Mouse (Mus musculus): ENCODE data around the gene Epb41l3. TPM values are rescaled to one million over a fixed set of nuclear protein-coding genes. Genes with fewer than 3 reads are reported as not detected.

The Epb41l3 gene
- polyA plus RNA-seq, 1 experiment from 2014 or later: 75.0 TPM

DNA sequence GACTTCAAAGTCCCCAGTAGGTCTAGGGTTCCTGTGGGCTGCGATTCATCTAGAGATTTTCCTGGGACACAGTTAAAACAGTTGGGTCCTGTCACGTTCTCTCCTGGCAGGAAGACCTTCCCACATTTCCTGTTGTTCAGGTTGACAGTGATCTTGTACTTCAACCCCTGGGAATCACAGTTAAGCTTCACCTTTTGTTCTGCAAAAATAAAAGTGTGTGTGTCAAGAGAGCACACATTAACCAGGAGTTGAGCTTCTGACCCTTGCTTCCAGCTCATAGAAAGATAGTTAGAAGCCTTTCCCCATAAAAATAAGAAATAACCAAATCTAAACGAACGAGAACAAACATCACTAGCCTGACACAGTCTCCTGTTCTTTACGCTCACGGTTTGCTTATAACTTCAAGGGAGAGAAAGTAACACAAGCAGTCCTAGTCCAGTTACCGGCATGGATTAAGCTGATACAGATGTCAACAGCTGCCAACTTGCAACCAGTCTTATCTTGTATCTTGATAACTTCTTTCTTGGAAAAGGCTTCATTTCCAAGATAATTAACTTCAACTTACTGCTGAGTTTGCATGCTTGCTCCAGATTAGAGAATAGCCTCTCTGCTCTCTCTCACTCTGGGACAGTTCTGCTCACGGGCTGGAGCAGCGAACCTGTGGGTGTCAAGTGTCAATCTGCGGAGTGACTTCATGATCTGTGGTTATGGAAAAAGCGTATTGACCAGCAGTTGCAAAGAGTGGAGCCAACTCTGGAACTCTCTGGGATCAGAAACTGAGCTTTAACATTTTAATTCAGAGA is 7.3 kb upstream of the Epb41l3 start:
- Histone ChIP-seq H3K27ac (ENCODE audit: low read length) (no peak overlapping the region), H3K27me3 (ENCODE audit: control insufficient read depth, insufficient read depth, low read length) (no peaks in the 10 kb centered on the region), H3K36me3 (ENCODE audit: control insufficient read depth, insufficient read depth, low read length) (no peaks in the 10 kb centered on the region), H3K4me1 (ENCODE audit: control insufficient read depth, insufficient read depth, low read length) (no peaks in the 10 kb centered on the region), H3K9me3 (ENCODE audit: control insufficient read depth, low read depth, low read length) (no peaks in the 10 kb centered on the region), H3K4me3 (ENCODE audit: low read depth, low read length) (no peak overlapping the region), H3K9ac (replicated peaks; ENCODE audit: low read depth, low read length) (no peak overlapping the region), H3K4me2 (replicated peaks; ENCODE audit: low read depth, low read length) (no peak overlapping the region)
- WGBS: 40% methylated on average over 11 of the region's 11 CpGs
- no peak for ATAC-seq (ENCODE audit: insufficient number of reproducible peaks, insufficient read depth, low FRiP score, low read depth)

DNA sequence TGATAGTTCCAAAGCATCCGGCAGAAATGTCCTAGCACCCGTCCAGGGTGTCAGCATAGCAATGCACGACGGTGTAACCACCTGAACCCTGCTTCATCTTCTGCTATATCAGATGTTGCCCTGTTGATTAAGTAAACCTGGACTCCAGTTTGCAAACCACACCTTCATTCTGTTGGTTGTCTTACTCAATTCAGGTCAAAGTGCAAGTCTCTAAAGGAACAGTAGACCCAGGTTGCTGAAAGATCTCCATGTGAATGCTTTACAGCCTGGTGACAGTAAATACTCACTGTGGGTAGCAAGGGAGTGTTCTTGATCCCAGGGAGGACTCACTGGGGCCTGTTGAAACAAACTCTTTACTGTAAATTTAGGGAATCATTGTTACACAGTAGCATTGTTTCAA is 1.4 kb upstream of the Epb41l3 start:
- H3K27ac ChIP-seq (ENCODE audit: low read length): no peak overlapping the region
- ATAC-seq (ENCODE audit: insufficient number of reproducible peaks, insufficient read depth, low FRiP score, low read depth): no peak
- peaks cover 8% of the 10 kb centered on the region; the same call in 1 of the 2 replicates for H3K27me3 ChIP-seq (ENCODE audit: control insufficient read depth, insufficient read depth, low read length)

DNA sequence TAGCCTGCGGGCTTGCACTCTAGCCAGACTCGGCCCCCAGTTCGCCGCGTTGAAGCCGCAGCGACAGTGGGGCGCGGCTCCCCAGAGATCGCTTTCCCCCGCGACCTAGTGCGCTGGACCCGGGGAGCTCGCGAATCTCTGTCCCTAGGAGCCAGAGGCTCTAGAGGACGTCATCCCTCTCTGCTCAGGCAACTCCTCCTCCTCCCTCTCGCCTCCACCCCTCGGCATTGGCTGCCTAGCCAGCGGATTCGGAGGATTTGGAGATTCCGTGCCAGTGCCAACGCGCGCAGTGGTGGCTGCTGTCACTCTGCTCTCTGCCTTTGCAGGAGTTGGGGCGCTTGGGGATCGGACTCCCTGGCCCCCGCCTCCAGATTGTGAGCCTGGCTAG is 749 bp downstream of the Epb41l3 start:
- H3K9me3 ChIP-seq (ENCODE audit: control insufficient read depth, low read depth, low read length): no peaks in the 10 kb centered on the region
- ATAC-seq (ENCODE audit: insufficient number of reproducible peaks, insufficient read depth, low FRiP score, low read depth): peak; percentile 69; the same call in 1 of the 2 replicates
- WGBS: 0% methylated on average over 28 of the region's 28 CpGs
- peaks cover 8% of the 10 kb centered on the region; the same call in 1 of the 2 replicates for H3K27me3 ChIP-seq (ENCODE audit: control insufficient read depth, insufficient read depth, low read length)
- no peaks in the 10 kb centered on the region for H3K36me3 ChIP-seq (ENCODE audit: control insufficient read depth, insufficient read depth, low read length)
- peak overlapping the region; percentile 53 for H3K4me3 ChIP-seq (ENCODE audit: low read depth, low read length)
- no peak overlapping the region; the same call in 1 of the 2 replicates for H3K9ac ChIP-seq (replicated peaks; ENCODE audit: low read depth, low read length)
- H3K4me1 ChIP-seq (ENCODE audit: control insufficient read depth, insufficient read depth, low read length): peaks cover 12% of the 10 kb centered on the region; the same call in 1 of the 2 replicates
- H3K4me2 ChIP-seq (replicated peaks; ENCODE audit: low read depth, low read length): peak overlapping the region; percentile 99
- no peak overlapping the region for H3K27ac ChIP-seq (ENCODE audit: low read length)

More for the DNA sequence above, 1.4 kb upstream of the Epb41l3 start:
- peaks cover 12% of the 10 kb centered on the region; the same call in 1 of the 2 replicates for H3K4me1 ChIP-seq (ENCODE audit: control insufficient read depth, insufficient read depth, low read length)
- H3K9me3 ChIP-seq (ENCODE audit: control insufficient read depth, low read depth, low read length): no peaks in the 10 kb centered on the region
- no peaks in the 10 kb centered on the region for H3K36me3 ChIP-seq (ENCODE audit: control insufficient read depth, insufficient read depth, low read length)
- H3K4me3 ChIP-seq (ENCODE audit: low read depth, low read length): no peak overlapping the region
- 80% methylated on average over 4 of the region's 4 CpGs for WGBS
- H3K9ac ChIP-seq (replicated peaks; ENCODE audit: low read depth, low read length): no peak overlapping the region
- no peak overlapping the region for H3K4me2 ChIP-seq (replicated peaks; ENCODE audit: low read depth, low read length)

DNA sequence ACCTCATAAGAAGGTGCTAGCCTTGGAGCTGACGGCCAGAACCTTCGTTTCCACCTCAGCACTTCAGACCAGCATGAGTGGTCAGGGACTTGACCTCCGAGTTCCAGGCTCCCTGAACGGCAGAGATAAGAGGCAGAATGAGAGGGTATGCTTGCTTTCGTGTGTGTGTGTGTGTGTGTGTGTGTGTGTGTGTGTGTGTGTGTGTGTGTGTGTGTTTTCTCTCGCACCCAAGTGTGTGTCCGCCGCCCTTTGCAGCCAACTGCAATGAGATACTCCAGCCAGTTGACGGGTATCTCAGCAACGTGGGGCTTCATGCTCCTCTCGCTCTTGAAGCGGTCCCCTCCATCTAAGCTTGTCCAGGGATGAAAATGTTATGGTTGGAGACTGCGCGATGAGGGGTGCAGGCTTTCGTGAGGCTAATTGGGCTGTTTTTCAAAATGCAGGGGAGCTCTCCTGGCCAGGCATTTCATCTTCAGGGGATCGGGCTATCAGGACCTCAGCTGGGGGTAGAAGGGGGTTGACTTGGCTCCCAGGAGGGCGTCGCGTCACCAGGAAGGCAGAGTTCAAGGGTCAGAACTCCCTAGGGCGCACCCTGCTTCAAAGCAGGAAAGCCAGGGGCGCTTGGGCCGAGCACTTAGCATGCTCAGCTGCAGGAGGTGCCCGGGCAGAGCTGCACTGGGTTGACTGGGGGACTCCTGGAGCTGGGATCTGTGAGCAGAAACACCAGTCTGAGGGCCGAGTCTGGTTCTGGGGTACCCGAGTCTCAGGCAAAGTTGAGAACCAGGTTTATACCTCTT is 1.5 kb downstream of the Epb41l3 start:
- no peaks in the 10 kb centered on the region for H3K36me3 ChIP-seq (ENCODE audit: control insufficient read depth, insufficient read depth, low read length)
- H3K27me3 ChIP-seq (ENCODE audit: control insufficient read depth, insufficient read depth, low read length): peaks cover 8% of the 10 kb centered on the region; the same call in 1 of the 2 replicates
- no peak overlapping the region for H3K27ac ChIP-seq (ENCODE audit: low read length)
- H3K9me3 ChIP-seq (ENCODE audit: control insufficient read depth, low read depth, low read length): no peaks in the 10 kb centered on the region
- H3K4me1 ChIP-seq (ENCODE audit: control insufficient read depth, insufficient read depth, low read length): peaks cover 12% of the 10 kb centered on the region; the same call in 1 of the 2 replicates
- H3K4me3 ChIP-seq (ENCODE audit: low read depth, low read length): peak overlapping the region; percentile 53
- WGBS: 3% methylated on average over 22 of the region's 25 CpGs
- H3K9ac ChIP-seq (replicated peaks; ENCODE audit: low read depth, low read length): no peak overlapping the region; the same call in 1 of the 2 replicates
- peak overlapping the region; percentile 99 for H3K4me2 ChIP-seq (replicated peaks; ENCODE audit: low read depth, low read length)
- ATAC-seq (ENCODE audit: insufficient number of reproducible peaks, insufficient read depth, low FRiP score, low read depth): no peak

DNA sequence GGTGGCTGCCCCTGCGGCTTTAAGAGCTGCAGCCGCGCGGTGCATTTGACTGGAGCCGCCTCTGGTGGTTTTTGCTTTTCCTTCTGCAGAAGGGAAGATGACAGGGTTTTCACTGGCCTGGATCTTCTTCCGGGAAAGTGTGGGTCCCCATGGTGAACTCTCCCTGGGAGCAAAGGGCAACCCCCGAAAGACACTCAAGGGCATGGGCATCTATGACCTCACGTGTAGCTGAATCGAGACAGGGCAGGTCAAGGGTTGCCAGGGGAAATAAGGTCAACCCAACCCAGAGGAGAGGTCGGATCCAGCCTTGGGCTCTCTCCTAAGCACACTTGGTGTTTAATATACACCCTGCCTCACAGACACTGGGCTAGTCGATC is 2.0 kb downstream of the Epb41l3 start:
- H3K27ac ChIP-seq (ENCODE audit: low read length): no peak overlapping the region
- H3K9me3 ChIP-seq (ENCODE audit: control insufficient read depth, low read depth, low read length): no peaks in the 10 kb centered on the region
- peaks cover 12% of the 10 kb centered on the region; the same call in 1 of the 2 replicates for H3K4me1 ChIP-seq (ENCODE audit: control insufficient read depth, insufficient read depth, low read length)
- ATAC-seq (ENCODE audit: insufficient number of reproducible peaks, insufficient read depth, low FRiP score, low read depth): no peak
- H3K27me3 ChIP-seq (ENCODE audit: control insufficient read depth, insufficient read depth, low read length): peaks cover 8% of the 10 kb centered on the region; the same call in 1 of the 2 replicates
- 17% methylated on average over 11 of the region's 11 CpGs for WGBS
- peak overlapping the region; percentile 20; the same call in 1 of the 2 replicates for H3K4me3 ChIP-seq (ENCODE audit: low read depth, low read length)
- peak overlapping the region; percentile 99; the same call in 1 of the 2 replicates for H3K4me2 ChIP-seq (replicated peaks; ENCODE audit: low read depth, low read length)
- H3K9ac ChIP-seq (replicated peaks; ENCODE audit: low read depth, low read length): no peak overlapping the region
- H3K36me3 ChIP-seq (ENCODE audit: control insufficient read depth, insufficient read depth, low read length): no peaks in the 10 kb centered on the region

DNA sequence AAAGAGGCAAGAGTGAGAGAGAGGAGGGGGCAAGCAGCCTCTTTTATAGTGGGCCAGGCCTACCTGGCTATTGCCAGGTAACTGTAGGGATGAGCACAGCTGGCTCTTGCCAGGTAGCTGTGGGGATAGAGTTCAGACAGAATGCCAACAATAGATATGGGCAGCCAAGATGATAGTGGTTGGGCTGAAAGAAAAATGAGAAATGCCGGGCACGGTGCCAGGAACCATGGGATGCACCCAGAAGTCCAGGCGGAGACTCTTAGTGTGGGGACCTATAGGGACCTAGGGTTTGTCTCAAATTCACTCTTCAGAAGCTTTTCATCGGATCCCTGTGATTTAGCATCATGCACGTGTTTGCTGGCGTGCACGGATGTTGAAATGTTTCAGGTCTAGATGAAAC is 6.8 kb downstream of the Epb41l3 start:
- H3K9ac ChIP-seq (replicated peaks; ENCODE audit: low read depth, low read length): no peak overlapping the region
- 82% methylated on average over 7 of the region's 7 CpGs for WGBS
- no peak overlapping the region for H3K27ac ChIP-seq (ENCODE audit: low read length)
- no peak for ATAC-seq (ENCODE audit: insufficient number of reproducible peaks, insufficient read depth, low FRiP score, low read depth)
- H3K9me3 ChIP-seq (ENCODE audit: control insufficient read depth, low read depth, low read length): no peaks in the 10 kb centered on the region
- no peaks in the 10 kb centered on the region for H3K36me3 ChIP-seq (ENCODE audit: control insufficient read depth, insufficient read depth, low read length)
- H3K4me1 ChIP-seq (ENCODE audit: control insufficient read depth, insufficient read depth, low read length): peaks cover 2% of the 10 kb centered on the region; the same call in 1 of the 2 replicates
- H3K4me3 ChIP-seq (ENCODE audit: low read depth, low read length): no peak overlapping the region
- peaks cover 4% of the 10 kb centered on the region; the same call in 1 of the 2 replicates for H3K27me3 ChIP-seq (ENCODE audit: control insufficient read depth, insufficient read depth, low read length)
- H3K4me2 ChIP-seq (replicated peaks; ENCODE audit: low read depth, low read length): no peak overlapping the region

DNA sequence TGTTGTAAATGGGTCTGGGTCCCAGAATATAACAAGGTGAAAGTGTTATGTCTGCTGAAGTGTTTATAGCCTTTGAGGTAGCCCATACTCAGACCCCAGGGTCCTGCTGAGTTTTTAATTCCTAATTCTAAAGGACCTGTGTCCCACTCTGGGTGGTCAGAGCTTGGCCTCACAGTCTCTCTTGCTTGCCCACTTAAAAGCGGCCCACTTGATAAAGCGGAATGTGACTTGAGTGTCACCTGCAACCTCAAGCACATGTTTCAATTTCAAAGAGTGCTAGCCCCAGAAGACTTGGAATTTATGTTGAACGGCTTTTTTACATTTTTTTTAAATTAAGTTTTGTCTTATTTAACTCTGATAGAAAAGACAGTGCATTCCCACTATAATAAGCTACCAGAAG is 16.1 kb downstream of the Epb41l3 start:
- ATAC-seq (ENCODE audit: insufficient number of reproducible peaks, insufficient read depth, low FRiP score, low read depth): no peak
- Histone ChIP-seq H3K27me3 (ENCODE audit: control insufficient read depth, insufficient read depth, low read length) (no peaks in the 10 kb centered on the region), H3K36me3 (ENCODE audit: control insufficient read depth, insufficient read depth, low read length) (no peaks in the 10 kb centered on the region), H3K9me3 (ENCODE audit: control insufficient read depth, low read depth, low read length) (no peaks in the 10 kb centered on the region), H3K4me3 (ENCODE audit: low read depth, low read length) (no peak overlapping the region), H3K27ac (ENCODE audit: low read length) (no peak overlapping the region), H3K4me1 (ENCODE audit: control insufficient read depth, insufficient read depth, low read length) (no peaks in the 10 kb centered on the region), H3K9ac (replicated peaks; ENCODE audit: low read depth, low read length) (no peak overlapping the region), H3K4me2 (replicated peaks; ENCODE audit: low read depth, low read length) (no peak overlapping the region)
- 85% methylated on average over 3 of the region's 3 CpGs for WGBS

DNA sequence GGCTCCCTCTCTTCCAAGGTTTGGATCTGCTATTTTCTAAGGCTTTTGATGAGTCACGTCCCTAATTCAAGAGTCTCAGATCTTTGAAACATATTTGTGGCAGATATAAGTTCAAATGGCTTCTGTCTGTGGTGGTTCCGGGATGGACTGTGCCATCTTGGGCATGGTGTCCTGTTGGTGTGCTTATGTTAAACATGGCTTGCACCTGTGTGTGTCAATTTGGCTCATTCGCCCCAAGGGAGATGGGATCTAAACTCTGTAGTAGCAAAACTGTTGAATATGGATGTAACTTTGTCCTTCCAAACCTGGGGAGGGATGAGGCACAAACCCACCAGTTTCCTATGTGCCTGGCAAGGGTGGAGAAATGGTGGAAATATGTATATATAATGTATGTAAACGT is 21.6 kb downstream of the Epb41l3 start:
- H3K9ac ChIP-seq (replicated peaks; ENCODE audit: low read depth, low read length): no peak overlapping the region

More for the DNA sequence above, 21.6 kb downstream of the Epb41l3 start:
- no peaks in the 10 kb centered on the region for H3K4me1 ChIP-seq (ENCODE audit: control insufficient read depth, insufficient read depth, low read length)
- no peaks in the 10 kb centered on the region for H3K9me3 ChIP-seq (ENCODE audit: control insufficient read depth, low read depth, low read length)
- no peak overlapping the region for H3K4me2 ChIP-seq (replicated peaks; ENCODE audit: low read depth, low read length)
- ATAC-seq (ENCODE audit: insufficient number of reproducible peaks, insufficient read depth, low FRiP score, low read depth): no peak
- WGBS: 85% methylated on average over 4 of the region's 4 CpGs
- no peaks in the 10 kb centered on the region for H3K36me3 ChIP-seq (ENCODE audit: control insufficient read depth, insufficient read depth, low read length)
- no peak overlapping the region for H3K4me3 ChIP-seq (ENCODE audit: low read depth, low read length)
- no peak overlapping the region for H3K27ac ChIP-seq (ENCODE audit: low read length)
- H3K27me3 ChIP-seq (ENCODE audit: control insufficient read depth, insufficient read depth, low read length): no peaks in the 10 kb centered on the region

Measured in stomach, embryonic 14.5 days (tissue).